Mouse (Mus musculus): ENCODE results near the gene Ext2.

Gene Ext2

DNA sequence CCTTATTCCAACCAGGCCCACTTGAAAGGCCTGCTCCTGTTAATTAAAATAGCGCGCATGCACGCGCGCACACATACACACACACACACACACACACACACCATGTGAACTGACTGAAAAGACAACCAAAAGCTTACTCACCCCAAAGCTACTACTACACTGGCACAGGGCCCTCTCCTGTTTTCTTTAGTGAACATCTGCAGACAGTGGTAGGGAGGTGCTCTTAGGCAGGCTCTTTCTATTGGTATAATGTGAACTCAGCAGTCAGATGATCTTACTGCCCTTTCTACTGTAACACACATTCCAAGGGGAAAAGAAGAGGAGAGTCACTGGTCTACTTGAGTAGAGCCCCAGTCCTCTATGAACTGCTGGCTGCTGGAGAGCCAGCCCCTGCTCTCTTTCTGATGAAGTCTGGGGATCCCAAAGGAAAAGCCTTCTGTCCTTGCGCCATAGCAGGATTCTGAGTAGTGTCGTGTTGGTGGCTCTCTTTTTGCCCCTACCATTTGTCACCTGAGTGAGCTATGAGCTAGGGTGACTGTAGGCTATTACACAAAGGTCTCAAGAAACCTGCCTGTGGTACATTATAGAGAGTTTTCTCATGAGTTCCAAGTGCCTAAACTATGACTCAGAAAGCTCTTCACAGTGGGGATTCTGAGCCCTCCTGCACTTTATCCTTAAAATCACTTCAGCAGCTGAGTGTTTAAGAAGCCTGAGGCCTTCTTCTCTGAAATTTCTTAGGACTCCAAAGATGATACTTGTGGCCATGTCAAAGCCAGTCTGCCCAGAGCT lies 45.9 kb downstream of the Ext2 start:
- no peak for DNase-seq (ENCODE audit: low spot score in 2 of 2)

- no peak for DNase-seq (ENCODE audit: low spot score in 2 of 2)
Observed at GRCm38 (mm10) chr2:93775431-93775830, 46.9 kb downstream of the Ext2 start.

- DNase-seq (ENCODE audit: low spot score in 2 of 2) = no peak
Observed at GRCm38 (mm10) chr2:93774946-93775345, 47.4 kb downstream of the Ext2 start.

DNA sequence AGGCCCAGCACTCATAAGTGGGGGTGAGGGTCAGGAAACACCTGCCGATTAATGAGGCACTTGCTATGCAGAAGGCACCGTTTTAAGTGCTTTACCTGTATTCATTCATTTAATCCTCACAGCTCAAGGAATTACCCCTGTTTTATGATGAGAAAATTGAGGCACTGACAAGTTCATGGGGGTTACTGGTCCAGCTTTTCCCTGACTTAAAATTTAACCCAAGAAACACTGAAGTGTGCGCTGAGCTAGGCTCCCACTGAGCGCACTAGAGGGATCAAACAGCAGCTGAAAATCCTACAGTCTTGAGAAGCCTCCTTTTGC lies 49.6 kb downstream of the Ext2 start:
- no peak for DNase-seq (ENCODE audit: low spot score in 2 of 2)

- DNase-seq (ENCODE audit: low spot score in 2 of 2) = no peak
Observed at GRCm38 (mm10) chr2:93772054-93772764, 50.2 kb downstream of the Ext2 start.

DNA sequence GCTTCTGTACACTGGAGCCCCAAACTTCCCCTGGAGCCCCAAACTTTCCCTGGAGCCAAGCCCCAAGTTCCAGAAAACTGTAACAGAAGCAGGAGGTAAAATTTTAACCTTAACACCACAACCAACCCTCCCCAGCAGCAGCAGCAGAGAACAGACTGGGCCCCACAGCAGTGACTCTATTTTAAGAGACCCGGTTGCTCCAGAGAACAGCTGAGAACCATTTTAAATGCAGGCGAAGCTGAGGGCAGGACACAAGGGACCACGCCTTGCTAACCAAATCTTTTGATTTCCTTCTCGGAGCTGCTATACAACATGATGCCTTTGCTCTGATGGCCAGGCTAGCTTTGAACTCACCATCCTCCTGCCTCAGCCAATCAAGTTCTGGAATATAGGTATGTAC lies 51.5 kb downstream of the Ext2 start:
- DNase-seq (ENCODE audit: low spot score in 2 of 2) = no peak

- DNase-seq (ENCODE audit: low spot score in 2 of 2) = no peak
Observed at GRCm38 (mm10) chr2:93769875-93770274, 52.5 kb downstream of the Ext2 start.

DNA sequence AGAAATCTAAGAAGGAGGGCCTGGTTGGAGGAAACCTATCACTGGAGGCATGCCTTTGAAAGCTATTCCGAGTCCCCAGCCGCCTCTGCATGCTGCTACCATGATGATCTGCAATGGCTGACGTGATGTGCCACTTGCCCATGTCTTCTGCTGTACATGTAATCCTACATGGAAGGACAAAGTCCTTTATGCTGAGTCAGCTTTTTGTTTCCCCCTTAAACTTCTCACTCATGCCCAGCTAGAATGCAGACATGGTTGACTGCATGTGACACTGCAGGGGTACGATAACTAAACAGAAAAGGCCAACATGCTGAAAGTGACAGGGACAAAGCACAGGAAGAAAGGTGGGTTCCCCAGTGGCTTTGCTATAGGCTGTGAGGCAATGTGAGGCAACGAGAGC lies 56.6 kb downstream of the Ext2 start:
- no peak for DNase-seq (ENCODE audit: low spot score in 2 of 2)

DNA sequence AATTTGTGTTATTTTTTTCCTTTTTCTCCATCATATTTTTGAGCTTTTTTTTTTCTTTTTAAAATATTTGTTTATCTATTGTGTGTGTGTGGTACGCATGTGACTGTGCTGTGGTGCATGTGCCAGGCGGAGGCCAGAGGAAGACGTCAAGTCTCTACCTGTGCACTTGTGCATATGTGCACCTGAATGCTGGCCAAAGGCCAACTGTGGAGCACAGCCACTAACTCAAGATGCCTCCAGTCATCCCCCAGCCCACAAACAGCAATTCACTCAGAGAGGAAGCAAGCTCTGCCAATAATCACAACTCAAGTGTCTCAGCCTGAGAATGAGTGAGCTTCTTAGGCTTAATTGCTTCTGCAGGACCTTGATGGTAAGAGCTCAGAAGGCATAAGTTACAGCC lies 58.2 kb downstream of the Ext2 start:
- no peak for DNase-seq (ENCODE audit: low spot score in 2 of 2)

DNA sequence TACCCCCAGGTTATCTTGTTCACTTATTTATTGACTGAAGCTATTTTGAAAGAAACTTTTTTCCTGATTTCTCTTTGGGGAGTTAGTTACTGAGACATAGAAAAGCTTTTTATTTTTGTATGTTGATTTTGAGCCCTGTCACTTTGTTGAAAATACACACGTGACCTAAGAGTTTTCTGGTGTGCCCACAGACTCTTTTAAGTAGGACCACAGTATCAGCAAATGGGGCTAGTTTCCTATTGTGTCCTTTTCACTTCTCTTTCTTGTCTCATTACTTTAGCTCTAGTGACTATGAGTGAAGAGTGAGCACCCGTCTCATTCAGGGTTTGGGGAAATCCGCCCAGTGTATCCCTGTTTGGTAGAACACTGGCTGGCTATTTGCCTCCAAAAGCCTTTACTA lies 62.0 kb downstream of the Ext2 start:
- DNase-seq (ENCODE audit: low spot score in 2 of 2) = no peak

- peak; percentile 28 to 52 for DNase-seq (ENCODE audit: low spot score in 2 of 2)
Observed at GRCm38 (mm10) chr2:93759173-93759572, 63.2 kb downstream of the Ext2 start.

GRCm38 (mm10) chr2:93758298-93758697 lies 64.1 kb downstream of the Ext2 start:
- DNase-seq (ENCODE audit: low spot score in 2 of 2) = peak; percentile 56 to 74

DNA sequence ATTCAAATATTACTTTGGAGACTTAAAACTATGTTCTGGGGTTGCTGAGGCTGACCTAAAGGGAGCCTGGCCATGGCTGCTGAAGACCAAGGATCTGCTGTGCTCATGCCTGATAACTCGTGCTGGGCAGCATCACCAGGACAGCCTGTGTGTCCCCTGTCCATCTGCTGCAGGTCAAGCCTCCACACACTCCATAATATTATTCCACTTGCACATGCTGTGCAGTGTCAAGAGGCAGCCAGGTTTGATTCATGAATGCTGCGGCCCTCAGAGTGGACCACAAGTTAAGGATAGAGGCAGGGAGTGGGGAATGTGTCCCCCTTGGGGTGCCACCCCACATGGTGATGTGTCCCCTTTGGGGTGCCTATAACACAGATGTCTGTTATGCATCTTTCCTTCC lies 68.0 kb downstream of the Ext2 start:
- DNase-seq (ENCODE audit: low spot score in 2 of 2) = no peak

GRCm38 (mm10) chr2:93753147-93753758 lies 69.1 kb downstream of the Ext2 start:
- peak; percentile 17 to 42 for DNase-seq (ENCODE audit: low spot score in 2 of 2)

- no peak for DNase-seq (ENCODE audit: low spot score in 2 of 2)
Observed at GRCm38 (mm10) chr2:93749709-93750108, 72.7 kb downstream of the Ext2 start.

- peak in 1 of 2 experiments; percentile 32 for DNase-seq (ENCODE audit: low spot score in 2 of 2)
Observed at GRCm38 (mm10) chr2:93747538-93748126, 74.7 kb downstream of the Ext2 start.

DNA sequence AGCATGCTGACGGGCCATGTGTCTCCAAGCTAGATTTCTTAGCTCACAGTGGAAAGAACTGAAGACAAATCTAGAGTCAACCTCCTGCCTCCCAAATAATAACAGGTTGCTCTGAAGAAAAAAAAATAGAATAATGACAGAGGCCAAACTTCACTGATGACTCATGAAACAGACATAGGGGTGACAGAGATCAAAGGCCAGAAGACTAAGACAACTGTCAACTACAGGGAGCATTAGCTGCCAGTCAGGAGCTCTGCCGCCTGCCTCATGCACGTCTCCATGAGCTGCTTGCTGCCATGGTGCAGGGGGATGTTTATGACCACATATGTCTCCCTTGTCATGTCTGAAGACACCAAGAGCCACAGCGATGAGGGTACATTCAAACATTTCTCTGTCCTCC lies 75.7 kb downstream of the Ext2 start:
- DNase-seq (ENCODE audit: low spot score in 2 of 2) = no peak

DNA sequence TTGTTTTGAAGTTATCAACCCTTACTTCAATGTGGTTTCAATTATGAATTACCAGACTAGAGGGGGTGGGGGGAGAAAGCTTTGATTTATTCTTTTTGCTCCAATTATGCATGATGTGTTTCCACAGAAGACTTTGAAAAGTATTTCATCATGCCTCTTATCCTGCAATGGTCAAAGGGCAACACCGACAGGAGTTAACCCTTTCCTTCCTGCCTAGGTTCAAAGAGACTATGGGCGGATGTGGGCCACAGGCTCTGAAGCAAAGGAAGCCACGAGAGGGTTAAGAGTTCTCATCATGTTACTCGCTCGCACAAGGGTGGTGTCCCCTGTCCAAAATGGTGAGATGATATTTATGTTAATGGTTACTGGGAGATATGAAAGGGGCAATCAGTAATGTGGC lies 76.2 kb downstream of the Ext2 start:
- DNase-seq (ENCODE audit: low spot score in 2 of 2) = no peak

DNA sequence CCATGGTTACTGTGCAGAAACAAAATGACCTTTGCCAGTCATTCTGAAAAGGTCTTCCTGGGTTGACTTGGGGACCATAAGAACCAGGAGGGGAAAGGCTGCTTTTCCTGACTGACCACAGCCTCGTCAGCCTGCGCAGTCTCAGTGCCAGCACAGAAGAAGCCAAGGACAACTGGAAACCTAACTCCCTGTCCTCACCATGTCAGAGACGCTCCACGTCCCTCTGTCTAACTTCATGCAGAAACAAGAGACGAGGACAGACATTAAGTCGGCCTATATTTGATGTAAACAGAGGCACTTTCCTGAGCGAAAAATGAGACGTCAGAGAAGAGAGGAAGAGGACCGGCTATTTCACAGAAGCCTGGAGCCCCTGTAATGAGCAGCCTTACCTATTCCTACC lies 76.6 kb downstream of the Ext2 start:
- no peak for DNase-seq (ENCODE audit: low spot score in 2 of 2)

DNA sequence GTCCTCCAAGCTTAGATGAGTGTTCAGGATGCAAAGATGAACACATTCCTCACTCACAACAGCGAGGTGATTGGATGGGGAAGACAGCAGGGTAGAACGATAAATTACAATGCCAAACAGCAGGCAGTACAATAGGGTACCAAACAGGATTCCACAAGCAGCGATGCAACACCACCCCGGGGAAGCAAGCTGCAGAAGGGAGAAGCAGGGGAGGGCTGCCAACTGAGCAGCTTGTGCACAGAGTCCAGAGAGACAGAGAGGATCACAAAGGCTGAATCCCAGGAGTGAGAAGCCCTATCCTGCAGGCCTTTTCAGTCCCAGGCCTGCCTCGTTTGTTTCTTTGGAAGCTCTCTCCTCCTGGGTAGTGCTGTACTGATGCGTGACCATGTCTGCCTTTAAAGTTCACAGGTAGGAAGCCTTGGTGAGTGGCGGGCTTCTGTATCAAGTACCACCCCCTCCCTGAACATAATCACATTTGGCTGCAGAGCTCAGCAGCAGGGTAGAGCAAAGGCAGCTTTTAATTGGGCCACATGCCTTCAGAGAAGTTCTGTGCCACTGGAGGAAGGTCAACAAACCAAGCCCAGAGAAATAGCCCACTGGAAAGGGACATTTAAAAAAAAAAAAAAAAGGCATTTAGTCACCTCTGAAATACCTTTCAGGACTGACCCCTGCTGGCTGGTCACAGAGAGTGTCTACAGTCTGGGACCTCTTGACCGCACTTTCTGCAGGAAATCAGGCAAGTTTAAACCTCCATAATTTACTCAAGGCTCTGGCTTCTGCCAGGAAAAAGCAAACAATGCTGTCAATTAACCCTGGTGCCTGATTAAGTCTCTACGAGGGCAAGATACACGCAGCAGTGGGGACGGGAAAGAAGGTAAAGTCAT lies 77.8 kb downstream of the Ext2 start:
- peak in 1 of 2 experiments; percentile 23 for DNase-seq (ENCODE audit: low spot score in 2 of 2)

DNA sequence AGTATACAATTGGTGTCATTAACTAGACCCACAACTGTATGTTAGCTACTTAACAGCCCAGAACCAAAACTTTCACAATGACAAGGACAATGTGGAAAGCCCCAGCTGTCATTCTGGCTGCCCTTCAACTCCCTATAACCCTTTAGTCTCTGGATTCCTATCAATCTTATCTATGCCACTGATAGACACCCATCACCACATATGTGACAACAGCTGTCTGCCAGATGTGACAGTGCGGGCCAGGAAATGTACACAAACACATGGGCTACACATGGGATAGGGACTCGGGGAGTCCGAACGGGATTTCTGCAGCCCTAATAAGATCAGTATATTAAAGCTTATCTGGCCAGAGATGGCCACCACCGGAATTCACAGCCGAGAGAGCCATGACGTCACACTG lies 80.7 kb downstream of the Ext2 start:
- DNase-seq (ENCODE audit: low spot score in 2 of 2) = no peak
